9 mouse cellular contexts compared by ENCODE assay signal in genomic region chr2:71540611-71541417, GRCm38 (mm10). TPM values are rescaled to one million over a fixed set of nuclear protein-coding genes. Genes with fewer than 3 reads are reported as not detected.
DNase-seq lines count a peak whose midpoint lies in the region; ATAC-seq and TF ChIP-seq lines count a peak whose summit lies in the region.
"Had no signal": no experiment of that assay in that cellular context is flagged by ENCODE, and none has a peak within 500 bp of the region (broad histone marks: within the 10 kb centered on the region; RNA-seq: fewer than 3 reads in every experiment).

No protein-coding gene starts in this region.

- peak overlapping the region; percentile 15 for H3K4me3 ChIP-seq in kidney, embryonic 16.5 days (ENCODE audit: low read length)
- H3K4me3 ChIP-seq in intestine, embryonic 15.5 days (replicated peaks) = no peak overlapping the region
- H3K4me3 ChIP-seq in neural tube, embryonic 13.5 days = peak overlapping the region; percentile 13
- H3K4me3 ChIP-seq in lung, adult 2 months (replicated peaks; ENCODE audit: extremely low read depth, low read depth, low read length) = no peak overlapping the region

- peaks cover 30% of the 10 kb centered on the region for H3K4me1 ChIP-seq in kidney, embryonic 16.5 days (ENCODE audit: insufficient read depth, low read length)
- peaks cover 24% of the 10 kb centered on the region for H3K4me1 ChIP-seq in intestine, embryonic 15.5 days (replicated peaks)
- peaks cover 30% of the 10 kb centered on the region for H3K4me1 ChIP-seq in neural tube, embryonic 13.5 days (replicated peaks)
- peaks cover 12% of the 10 kb centered on the region for H3K4me1 ChIP-seq in lung, adult 2 months (ENCODE audit: control insufficient read depth, insufficient read depth, low read length)

- no peak for TF ChIP-seq CTCF in lung, adult 2 months (IDR thresholded peaks at IDR 0.05; ENCODE audit: insufficient read depth, low read length)

- no peak overlapping the region for H3K9ac ChIP-seq in kidney, embryonic 16.5 days (replicated peaks; ENCODE audit: low read length)
- no peak overlapping the region for H3K9ac ChIP-seq in intestine, embryonic 15.5 days
- no peak overlapping the region for H3K9ac ChIP-seq in neural tube, embryonic 13.5 days

- H3K36me3 ChIP-seq in kidney, embryonic 16.5 days (ENCODE audit: insufficient read depth, low read length) = no peaks in the 10 kb centered on the region
- H3K36me3 ChIP-seq in intestine, embryonic 15.5 days = no peaks in the 10 kb centered on the region
- no peaks in the 10 kb centered on the region for H3K36me3 ChIP-seq in neural tube, embryonic 13.5 days

- DNase-seq in kidney, adult 11 months = no peak
- DNase-seq in embryo, embryonic 10.5 days (ENCODE audit: low spot score) = peak; percentile 59
- DNase-seq in adrenal gland, adult 18-20 months (ENCODE audit: low spot score in 2 of 2) = no peak
- no peak for DNase-seq in lung, adult 2 months
- DNase-seq in gastrocnemius, adult 8-10 months (ENCODE audit: low spot score in 2 of 2) = no peak

- no peak for TF ChIP-seq POLR2A in lung, adult 2 months (IDR thresholded peaks at IDR 0.05; ENCODE audit: borderline replicate concordance, extremely low read depth, low read depth, low read length)

- no peak overlapping the region for H3K27ac ChIP-seq in kidney, embryonic 16.5 days (ENCODE audit: low read length)
- H3K27ac ChIP-seq in intestine, embryonic 15.5 days = no peak overlapping the region
- H3K27ac ChIP-seq in neural tube, embryonic 13.5 days (replicated peaks) = no peak overlapping the region

- peak overlapping the region; percentile 36 for H3K4me2 ChIP-seq in kidney, embryonic 16.5 days (replicated peaks; ENCODE audit: low read depth, low read length)
- peak overlapping the region; percentile 38 for H3K4me2 ChIP-seq in intestine, embryonic 15.5 days (replicated peaks)
- peak overlapping the region; percentile 28 for H3K4me2 ChIP-seq in neural tube, embryonic 13.5 days

- ATAC-seq in kidney, embryonic 16.5 days (ENCODE audit: low FRiP score, low TSS enrichment) = no peak
- no peak for ATAC-seq in intestine, embryonic 15.5 days
- ATAC-seq in neural tube, embryonic 13.5 days (ENCODE audit: low read depth) = no peak

- peaks cover 96% of the 10 kb centered on the region for H3K27me3 ChIP-seq in kidney, embryonic 16.5 days (ENCODE audit: insufficient read depth, low read length)
- H3K27me3 ChIP-seq in intestine, embryonic 15.5 days (replicated peaks) = peaks cover 93% of the 10 kb centered on the region
- peaks cover 99% of the 10 kb centered on the region for H3K27me3 ChIP-seq in neural tube, embryonic 13.5 days

- 1% methylated on average over 47 of the region's 48 CpGs for WGBS in kidney, embryonic 16.5 days
- WGBS in intestine, embryonic 15.5 days = under 1% methylated on average over 48 of the region's 48 CpGs
- 0% methylated on average over 41 of the region's 48 CpGs for WGBS in neural tube, embryonic 13.5 days
- 2% methylated on average over 40 of the region's 48 CpGs for WGBS in lung, adult 2 months

- H3K9me3 ChIP-seq in kidney, embryonic 16.5 days (ENCODE audit: low read length) = no peaks in the 10 kb centered on the region
- H3K9me3 ChIP-seq in intestine, embryonic 15.5 days = no peaks in the 10 kb centered on the region
- H3K9me3 ChIP-seq in neural tube, embryonic 13.5 days = no peaks in the 10 kb centered on the region

RNA-seq across cellular contexts. Expression of gene Dlx2, which starts 5.7 kb away (rescaled TPM):
- polyA plus RNA-seq in kidney, embryonic 16.5 days (2015; fragmentation: Nextera tagmentation; extraction: Ambion mirVana) = not detected in 2 replicates
- polyA plus RNA-seq in intestine, embryonic 15.5 days (2015; fragmentation: Nextera tagmentation; extraction: Ambion mirVana) = 3.2 and 4.7 TPM in 2 replicates
- 0.22 and 0.73 TPM in 2 replicates for polyA plus RNA-seq in neural tube, embryonic 13.5 days (2015; fragmentation: Nextera tagmentation; extraction: Ambion mirVana)
- under 1 TPM; 0.50 to 0.54 TPM for total RNA-seq in adrenal gland, adult 18-20 months (2021)
- 0.04 TPM in 1 of 2 replicates, not detected in the other for polyA plus RNA-seq in lung, adult 2 months (2012; rRNA removed)
- not detected for total RNA-seq in gastrocnemius, adult 8-10 months (2022)
- total RNA-seq: neutrophil, adult 5-6 weeks had no signal

RNA-seq across cellular contexts. Expression of gene Dlx1, which starts 12.9 kb away (rescaled TPM):
- polyA plus RNA-seq in kidney, embryonic 16.5 days (2015; fragmentation: Nextera tagmentation; extraction: Ambion mirVana) = 0.12 TPM in 1 of 2 replicates, not detected in the other
- 7.1 and 7.8 TPM in 2 replicates for polyA plus RNA-seq in intestine, embryonic 15.5 days (2015; fragmentation: Nextera tagmentation; extraction: Ambion mirVana)
- polyA plus RNA-seq in neural tube, embryonic 13.5 days (2015; fragmentation: Nextera tagmentation; extraction: Ambion mirVana) = 0.77 and 1.3 TPM in 2 replicates
- under 1 TPM; 0.17 to 0.29 TPM for total RNA-seq in adrenal gland, adult 18-20 months (2021)
- 0.29 and 0.43 TPM in 2 replicates for polyA plus RNA-seq in lung, adult 2 months (2012; rRNA removed)
- total RNA-seq in gastrocnemius, adult 8-10 months (2022) = under 1 TPM in 1 of 4 experiments, not detected in 3; 0.12 TPM

Comparison
In these comparisons a context has a peak if more than half of its experiments do, and no peak if none do; other contexts are left out.
1. H3K4me3 ChIP-seq: peak in kidney, embryonic 16.5 days (single experiment) and neural tube, embryonic 13.5 days (single experiment); none in intestine, embryonic 15.5 days (single experiment) and lung, adult 2 months (single experiment).
2. Peak in every context shown above with its lines, with median percentiles within 50 percentile points of each other: H3K4me2 ChIP-seq.